Mouse (Mus musculus): Measurements from ENCODE around the gene Zfp428.

Zfp428 gene

DNA sequence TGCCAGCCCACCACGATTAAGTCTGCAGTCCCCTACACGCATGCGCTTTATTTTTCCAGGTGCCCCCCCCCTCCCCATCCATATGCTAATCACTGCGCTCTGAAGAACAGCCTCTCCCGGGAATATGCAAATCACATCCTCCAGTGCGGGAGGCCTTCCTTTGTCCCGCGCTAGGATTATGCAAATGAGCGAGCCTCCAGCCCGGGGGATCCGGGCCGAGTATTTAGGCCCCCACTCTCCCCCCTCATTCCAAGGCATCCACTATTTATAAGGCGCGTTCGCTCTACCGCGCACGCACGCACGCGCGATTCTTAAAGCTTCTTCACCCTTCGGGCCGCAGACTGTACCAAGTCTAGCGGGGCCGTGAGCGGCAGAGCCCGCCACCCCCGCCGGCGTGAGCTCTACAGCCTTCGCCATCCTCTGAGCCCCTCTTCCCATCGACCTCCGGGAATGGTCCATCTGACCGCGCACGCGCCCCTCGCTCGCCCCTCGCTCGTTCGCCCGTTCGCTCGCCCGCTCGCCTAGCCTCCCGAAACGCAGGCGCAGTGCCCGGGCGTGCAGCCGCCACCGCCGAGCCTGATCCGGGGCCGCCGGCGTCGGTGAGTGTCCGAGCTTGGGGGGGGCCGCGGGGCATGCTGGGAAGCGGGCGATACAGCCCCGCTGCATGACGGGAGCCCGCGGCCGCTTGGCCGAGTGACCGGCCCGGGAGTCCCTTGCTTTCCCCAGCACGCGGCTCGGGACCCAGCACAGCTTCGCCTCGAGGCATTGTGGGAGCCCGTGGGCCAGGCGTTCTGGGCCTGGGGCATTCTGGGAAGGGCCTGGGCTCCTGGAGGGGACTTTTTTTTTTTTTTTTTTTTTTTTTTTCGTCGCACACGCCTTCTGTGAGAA lies at the start of gene Zfp428:
Zfp428 (plus strand) TSS at position 169 of the 888 bp plus-strand sequence.
- DNase-seq (ENCODE audit: low spot score) = peak; percentile 76

DNA sequence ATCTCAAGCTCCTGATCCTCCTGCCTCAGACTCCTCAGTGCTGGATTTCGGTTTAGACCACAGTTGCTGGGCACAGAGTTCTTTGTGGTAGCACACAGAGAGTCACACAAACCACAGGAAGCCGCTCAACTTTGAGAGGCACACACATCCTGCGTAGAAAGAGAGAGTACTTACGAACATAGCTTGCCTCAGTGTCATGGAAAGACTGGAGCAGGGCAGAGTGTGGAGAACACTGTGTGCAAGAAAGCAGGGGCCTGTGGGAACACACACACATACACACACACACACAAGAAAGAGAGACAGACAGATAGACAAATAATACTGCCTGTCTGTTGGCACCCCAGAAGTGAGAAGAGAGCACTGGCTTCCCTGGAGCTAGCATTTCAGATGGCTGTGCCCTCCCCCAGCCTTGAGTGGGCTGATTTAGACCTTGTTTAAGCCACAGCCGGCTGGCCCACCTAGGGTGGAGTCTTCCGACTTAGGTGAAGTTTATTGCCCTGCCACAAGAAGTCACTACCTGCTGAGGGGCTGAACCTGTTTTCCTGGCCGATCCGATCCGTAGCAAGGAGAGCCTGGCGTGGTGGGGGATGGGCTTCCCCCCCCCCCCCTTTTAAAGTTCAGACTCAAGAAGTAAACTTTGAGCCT lies 49.0 kb upstream of the Zfp428 start:
- no peak for DNase-seq (ENCODE audit: low spot score)

DNA sequence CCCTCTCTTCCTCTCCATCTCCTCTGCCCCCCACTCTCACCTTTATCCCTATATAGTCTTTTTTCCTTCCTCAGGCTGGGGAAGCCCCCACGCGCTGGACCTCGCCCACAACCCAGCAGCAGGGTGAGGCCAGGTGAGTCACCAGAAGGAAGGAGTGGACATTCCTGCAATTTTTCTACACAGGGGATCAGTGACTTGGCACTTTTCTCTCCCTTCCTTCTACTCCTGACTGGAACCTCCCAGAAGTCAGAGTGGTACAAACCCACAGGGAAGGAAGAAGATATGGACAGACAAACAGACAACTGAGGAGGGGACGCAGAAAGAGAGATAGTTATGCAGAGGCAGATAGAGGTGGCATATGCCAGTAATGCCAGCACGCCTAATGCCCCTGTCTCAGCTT lies 47.4 kb upstream of the Zfp428 start:
- no peak for DNase-seq (ENCODE audit: low spot score)

DNA sequence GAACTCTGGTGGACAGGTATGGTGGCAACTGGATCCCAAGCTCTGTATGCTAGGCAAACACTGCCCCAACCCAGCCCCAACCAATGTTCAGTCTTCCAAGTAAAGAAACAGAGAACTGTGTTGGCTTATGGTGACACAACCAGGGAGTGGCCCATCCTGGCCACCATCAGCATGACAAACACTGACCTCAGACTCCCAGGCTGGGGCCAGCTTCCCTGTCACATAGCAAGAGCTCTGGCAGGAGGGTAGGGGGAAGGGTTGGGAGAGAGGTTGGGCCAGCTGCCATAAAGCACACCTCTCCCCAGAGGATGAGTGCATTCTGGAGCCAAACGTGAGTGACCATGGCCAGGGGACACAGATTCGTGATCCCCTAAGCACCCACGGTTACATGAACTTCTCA lies 47.0 kb upstream of the Zfp428 start:
- DNase-seq (ENCODE audit: low spot score) = no peak

DNA sequence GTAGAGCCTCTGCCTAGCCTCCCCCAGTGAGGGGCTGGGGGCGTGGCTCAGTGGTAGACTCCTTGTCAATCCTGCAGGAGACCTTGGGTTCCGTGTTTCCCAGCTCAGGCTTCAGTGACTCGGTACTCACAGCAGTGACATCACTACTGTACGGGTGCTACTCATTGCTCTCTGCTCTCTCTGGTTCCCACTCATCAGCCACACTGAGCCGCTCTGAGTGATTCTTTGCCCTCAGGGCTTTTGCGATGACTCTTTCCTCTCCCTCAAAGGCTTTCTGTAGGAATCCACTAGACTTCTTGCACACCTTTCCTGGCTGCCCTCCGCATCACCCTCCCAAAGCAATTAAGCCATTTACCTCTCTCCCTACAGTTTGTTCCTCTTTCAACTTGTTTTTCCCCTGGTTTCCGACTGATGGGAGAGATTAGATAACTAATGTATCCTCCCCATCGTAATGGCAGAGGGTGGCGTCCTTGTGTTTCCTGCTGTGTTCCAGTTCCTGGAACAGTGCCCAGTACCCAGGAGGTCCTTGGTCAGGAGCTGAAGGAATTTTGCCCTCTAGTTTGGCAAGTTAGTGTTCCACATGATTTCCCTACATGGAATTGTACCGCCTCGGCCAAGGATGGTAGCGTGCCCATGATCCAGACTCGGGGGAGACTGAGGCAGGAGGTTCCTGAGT lies 45.3 kb upstream of the Zfp428 start:
- DNase-seq (ENCODE audit: low spot score) = no peak

DNA sequence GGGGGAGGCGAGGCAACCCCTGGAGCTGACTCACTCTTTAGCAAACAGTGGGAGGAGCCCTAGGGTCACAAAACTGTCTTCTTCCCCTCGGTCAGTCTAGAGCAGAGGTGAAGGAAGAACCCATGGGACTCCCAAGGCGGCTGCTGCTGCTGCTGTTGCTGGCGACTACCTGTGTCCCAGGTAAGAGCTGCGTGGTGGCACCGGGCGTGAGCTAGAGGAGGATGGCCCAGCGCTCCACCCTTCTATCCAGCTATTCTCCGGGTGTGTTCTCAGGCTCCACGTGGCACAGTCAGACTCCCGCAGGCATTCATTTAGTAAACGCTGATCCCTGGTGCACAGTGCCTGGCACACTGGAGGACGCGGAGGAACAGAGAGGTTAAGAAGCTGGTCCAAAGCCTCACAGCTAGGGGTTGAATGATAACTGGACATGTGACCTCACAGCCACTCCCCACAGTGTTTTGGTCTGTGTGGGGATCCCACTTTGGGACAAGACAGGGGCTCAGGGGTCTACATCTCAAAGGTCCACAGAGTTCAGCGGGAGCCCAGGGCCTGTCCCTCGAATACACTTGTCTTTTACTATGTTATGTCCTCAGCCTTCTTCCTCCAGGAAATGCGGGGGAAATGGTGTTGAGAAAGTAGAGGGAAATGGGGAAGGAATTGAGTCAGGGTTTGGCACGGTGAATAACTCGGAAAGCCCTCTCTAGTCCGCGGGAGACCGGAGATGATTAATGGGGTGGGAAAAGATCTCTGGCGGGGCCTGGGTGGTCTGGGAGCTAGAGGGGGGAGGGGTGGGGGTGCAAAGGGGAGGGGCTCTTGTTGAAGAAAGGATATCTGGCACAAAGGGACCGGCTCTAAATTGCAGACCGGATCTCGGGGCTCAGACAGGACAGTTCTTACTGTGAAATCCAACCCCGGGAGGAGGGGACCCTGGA lies 44.2 kb upstream of the Zfp428 start, which contains the start of gene Plaur:
Plaur (plus strand) TSS at position 97 of the 932 bp plus-strand sequence.
- DNase-seq (ENCODE audit: low spot score) = no peak

DNA sequence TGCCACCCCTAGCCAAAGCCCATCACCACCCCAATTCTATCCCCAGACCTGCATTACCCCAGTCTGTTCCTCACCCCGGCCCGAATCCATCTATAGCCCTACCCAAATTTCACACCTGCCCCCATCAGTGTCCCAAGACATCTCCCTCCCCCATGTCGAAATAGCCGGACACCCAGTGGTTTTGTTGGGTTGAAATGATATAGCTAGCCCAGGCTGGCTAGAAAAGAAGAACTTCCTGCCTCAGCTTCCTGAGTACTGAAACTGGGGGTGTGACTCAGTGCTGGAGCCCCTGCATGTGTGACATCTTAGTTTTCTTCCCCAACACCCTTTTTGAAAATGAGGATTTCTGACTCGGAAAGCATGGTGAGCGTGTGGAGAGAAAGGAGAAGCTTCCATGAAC lies 40.0 kb upstream of the Zfp428 start:
- DNase-seq (ENCODE audit: low spot score) = no peak

DNA sequence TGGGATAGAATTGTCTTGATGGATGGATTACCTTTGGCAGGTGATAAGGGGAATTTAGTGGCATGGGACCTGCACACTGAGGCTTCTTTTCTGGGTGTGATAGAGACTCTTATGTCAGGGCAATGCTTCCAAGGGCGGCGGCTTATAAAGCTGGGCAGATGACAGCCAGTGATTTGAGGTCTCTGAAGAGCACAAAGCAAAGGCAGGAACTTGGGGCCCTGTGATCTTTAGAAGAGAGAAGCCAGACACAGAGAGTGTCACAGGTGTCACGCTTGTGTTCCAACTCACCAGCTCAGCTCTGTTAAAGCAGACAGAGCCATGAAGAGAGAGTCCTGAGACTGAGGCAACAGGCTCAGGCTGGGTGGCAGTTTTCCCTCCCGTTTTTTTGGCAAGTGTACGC lies 38.9 kb upstream of the Zfp428 start:
- no peak for DNase-seq (ENCODE audit: low spot score)

DNA sequence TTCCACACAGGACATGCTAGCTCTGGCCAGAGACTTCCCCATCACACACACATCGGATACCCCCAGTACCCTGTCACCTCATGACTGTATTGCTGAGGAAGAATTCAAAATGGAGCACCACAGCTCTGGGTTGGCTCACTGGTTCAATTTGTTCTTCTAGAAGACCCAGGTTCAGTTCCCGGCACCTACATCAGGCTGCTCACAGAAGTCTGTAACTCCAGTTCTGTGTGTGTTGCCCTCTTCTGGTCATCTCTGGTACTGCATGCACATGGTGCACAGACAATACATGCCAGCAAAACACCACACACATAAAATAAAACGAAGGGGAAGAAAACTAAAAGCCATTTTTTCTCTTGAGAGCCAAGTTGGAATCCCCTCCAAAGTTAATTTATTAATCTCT lies 37.7 kb upstream of the Zfp428 start:
- DNase-seq (ENCODE audit: low spot score) = no peak

DNA sequence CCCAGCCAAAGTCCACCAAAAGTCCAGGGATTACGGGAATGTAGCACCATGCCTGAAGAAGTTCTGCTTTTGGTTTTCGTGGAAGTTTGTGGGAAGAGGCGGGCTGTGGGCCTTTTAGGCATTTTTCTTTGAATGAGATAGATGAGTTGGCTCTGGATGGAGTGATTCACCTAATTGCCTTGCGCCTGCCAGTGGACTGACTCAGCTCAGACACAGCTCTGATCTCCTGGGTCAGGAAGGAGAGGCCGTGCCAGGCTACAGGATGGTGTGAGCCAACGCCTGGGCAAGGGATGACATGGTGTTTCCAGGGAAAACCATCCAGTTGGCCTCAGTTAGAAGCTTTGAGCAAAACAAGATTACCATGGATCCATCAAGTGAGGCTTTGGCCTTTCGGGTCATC lies 36.5 kb upstream of the Zfp428 start:
- no peak for DNase-seq (ENCODE audit: low spot score)

DNA sequence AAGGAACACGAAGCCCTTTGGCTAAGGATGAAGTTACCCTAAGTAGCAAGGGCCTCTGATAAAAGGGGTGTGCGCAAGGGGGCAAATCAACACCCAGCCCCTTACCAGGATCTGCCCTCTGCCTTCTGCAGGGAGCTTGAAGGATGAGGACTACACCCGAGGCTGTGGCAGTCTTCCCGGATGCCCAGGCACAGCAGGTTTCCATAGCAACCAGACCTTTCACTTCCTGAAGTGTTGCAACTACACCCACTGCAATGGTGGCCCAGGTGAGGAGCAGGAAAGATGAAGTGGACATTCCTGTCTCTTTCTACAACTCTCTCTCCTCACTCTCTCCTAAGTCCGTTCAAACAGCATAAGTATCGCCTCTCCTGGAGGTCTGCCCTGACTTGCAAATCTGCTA lies 34.4 kb upstream of the Zfp428 start:
- no peak for DNase-seq (ENCODE audit: low spot score)

DNA sequence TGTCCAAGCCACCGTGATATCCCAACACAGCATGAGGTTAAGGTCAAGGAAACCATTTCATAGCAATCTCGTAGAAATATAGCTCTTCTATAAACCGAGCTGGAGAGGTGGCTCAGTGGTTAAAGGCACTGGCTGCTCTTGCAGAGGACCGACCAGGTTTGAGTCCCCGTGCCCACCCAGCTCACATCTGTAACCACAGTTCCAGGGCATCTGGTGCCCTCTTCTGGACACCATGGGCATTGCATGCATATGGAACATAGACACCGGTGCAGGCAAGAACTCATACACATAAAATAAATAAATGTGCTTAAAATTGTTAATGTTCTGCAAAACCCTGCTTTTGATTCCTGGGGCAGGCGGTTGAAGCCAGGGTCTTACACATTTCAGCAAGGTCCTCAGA lies 33.9 kb upstream of the Zfp428 start:
- no peak for DNase-seq (ENCODE audit: low spot score)

DNA sequence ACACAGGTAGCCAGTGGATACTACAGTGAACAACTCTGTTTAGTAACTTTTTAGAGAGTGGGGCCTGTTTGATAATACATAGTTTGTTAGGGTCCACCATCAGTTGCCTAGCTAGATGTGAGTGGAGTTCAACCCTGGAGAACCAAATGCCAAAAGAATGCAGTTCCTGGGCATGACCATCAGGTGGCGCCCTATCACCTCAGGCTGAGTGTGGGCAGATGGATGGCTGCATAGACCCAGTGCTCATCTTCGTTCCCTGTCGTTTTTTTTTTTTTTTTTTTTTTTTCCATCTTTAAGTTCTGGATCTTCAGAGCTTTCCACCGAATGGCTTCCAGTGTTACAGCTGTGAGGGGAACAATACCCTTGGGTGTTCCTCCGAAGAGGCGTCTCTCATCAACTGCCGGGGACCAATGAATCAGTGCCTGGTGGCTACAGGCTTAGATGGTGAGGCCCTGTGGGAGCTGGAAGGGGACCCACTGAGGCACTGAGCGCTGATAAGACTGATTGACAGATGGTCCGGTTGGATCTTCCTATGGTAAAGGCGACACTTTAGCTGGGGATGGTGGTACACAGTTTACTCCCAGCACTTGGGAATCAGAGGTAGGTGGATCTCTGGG lies 32.8 kb upstream of the Zfp428 start:
- DNase-seq (ENCODE audit: low spot score) = peak; percentile 58

DNA sequence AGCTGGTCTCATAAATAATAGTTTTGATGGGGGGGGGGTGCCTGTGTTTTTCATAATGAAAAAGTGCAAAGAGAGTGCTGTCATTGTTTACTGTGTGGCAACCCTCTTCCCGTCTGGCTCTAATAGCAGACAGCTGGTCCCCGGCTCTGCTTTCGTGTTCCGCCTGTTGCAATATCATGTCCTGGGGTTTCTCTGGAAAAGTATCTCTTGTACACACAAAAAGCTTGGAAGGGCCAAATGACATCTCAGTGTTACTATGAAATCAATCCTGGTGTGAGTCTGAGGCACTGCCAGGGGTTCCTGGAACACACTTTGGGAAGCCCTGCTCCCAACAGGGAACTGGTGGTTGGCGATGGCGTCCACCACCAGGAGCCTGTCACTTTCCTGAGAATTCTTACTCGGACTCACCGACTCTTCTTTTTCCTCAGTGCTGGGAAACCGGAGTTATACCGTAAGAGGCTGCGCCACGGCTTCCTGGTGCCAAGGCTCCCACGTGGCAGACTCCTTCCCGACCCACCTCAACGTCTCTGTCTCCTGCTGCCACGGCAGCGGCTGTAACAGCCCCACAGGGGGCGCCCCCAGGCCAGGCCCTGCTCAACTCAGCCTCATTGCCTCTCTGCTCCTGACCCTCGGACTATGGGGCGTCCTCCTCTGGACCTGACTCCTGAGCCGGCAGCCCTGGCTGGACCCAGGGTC lies 31.8 kb upstream of the Zfp428 start:
- no peak for DNase-seq (ENCODE audit: low spot score)

DNA sequence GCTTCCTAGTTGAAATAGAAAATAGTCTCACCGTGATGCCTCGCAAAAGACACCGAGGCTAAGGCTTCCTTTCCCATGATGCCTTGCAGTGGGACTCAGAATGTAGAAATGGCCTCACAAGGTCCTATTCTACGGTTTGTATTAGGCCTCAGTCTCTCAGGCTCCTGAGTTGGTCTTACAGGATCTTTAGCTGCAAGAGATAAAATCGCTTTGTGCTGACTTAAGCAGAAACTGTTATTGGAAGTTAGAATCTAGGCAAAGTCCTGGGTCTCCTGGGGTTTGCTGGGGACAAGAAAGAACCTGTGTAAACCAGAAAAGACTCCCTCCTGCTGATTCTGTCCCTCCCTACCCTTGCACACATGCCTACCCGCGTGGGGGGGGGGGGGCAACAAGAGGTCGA lies 30.5 kb upstream of the Zfp428 start:
- DNase-seq (ENCODE audit: low spot score) = no peak

DNA sequence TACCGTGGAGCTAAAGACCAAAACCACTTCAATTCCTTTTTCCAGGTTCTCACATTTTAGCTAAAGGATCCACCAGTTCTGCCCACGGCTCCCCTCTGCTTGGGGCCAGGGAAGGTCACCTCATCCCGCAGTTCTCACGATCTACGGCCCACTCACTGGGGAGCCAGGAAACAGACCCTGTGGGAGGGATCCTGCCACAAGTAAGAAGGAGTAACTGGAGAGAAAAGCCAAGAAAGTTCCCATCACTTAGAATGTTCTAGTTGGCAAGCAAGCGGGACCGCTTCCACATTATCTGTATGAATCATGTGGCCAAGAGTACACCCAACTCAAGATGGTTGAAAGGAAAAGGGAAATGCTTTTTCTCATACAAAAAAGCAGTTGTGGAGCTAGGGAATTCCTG lies 29.9 kb upstream of the Zfp428 start:
- no peak for DNase-seq (ENCODE audit: low spot score)

DNA sequence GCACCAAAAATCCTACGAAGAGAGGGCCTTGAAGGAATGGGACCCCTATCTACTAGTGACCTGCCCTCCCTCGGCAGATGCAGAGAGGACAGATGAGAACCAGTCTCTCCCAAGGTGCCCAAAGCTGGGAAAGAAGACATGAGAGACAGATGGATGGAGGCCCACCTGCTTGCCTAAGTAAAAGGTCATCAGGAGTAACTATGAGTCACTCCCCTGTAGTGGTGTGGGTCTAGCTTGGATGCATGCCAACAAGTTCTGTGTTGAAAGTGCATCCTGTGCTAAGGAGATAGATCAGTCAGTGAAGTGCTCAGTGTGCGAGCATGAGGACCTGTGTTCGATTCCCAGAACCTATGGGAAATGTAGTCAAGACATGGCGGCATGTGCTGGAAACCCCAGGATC lies 27.9 kb upstream of the Zfp428 start:
- DNase-seq (ENCODE audit: low spot score) = no peak

DNA sequence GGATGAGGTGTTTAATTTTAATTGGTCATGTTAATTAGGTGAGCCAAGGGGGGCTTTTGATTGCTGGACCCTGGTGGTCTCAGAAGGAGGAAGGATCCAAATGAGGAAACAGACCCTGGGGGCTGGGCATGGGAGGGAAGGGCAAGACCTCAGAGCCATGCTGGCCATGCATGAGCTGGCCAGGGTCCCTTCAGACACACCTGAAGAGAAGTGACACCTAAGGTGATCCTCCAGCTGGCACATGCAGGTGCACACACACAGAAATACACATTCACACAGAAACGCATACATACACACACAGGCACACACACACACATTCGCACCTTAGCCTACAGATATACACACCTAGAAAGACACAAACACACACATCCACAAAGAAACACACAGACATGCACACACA lies 27.1 kb upstream of the Zfp428 start:
- DNase-seq (ENCODE audit: low spot score) = no peak

DNA sequence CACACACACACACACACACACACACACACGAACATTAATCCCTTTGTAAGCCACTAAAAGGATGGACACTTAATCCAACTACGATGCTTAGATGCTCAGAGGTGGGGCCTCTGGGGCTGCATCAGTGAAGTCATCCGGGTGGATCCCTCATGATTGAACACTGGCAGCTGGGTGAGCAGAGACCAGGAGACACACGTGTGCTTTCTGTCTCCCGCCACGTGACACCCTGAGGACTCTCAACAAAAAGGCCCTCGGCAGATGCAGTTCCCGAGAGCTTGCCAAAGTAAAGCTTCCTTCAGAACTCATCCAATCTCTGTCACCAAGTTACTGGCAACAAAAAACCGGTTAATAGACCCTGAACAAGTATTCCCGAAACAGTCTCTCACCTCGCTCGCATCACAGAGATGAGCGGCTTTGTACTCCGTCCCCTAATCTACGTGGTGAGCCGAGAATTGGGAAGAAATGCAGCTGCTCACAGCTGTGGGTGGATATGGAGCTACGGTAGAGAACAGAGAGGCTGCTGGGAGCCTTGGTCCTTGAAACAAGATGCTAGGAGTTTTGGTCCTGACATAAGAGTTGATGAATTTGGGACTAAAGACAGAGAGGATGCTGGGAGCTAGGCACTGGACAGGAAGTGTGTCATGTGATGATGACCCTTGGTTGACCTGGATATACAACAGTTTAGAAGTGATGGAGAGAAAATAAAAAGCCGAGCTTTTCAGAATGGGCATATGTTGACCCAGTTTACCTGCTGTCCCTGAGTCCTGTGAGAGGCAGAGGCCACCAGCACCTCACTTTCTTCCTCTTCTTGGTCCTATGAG lies 26.5 kb upstream of the Zfp428 start:
- no peak for DNase-seq (ENCODE audit: low spot score)

DNA sequence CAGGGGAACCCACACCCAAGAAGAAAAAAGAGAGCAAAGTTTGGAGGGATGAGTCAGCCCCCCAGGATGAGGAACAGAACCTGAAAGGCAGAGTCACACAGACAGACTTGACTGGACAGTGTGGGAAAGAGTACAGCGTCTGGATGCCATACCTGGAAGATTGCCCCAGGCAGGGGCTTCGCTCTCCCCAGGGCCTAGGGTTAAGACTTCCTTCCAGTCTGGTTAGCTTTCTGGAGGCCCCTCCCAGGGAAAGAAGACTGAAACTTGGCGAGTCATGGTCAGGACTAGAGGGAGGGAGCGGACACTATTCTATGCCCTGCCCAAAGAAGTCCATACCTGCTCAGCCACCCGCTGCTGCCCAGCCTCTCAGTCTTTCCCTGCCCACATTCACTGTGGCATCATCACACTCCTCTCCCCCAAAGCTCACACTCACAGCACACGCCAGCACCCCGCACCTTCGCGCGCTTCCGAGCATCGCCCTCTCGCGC lies 25.8 kb upstream of the Zfp428 start:
- DNase-seq (ENCODE audit: low spot score) = no peak

Measured in ovary, postnatal 14 days (tissue).